Mouse (Mus musculus): ENCODE data around the gene Bcl2a1b. TPM values are rescaled to one million over a fixed set of nuclear protein-coding genes. Genes with fewer than 3 reads are reported as not detected.
"Not testable (repeated sequence)": the region's sequence is repeated elsewhere in the genome, so short reads cannot be mapped to it uniquely, and the experiment has no call there.

Bcl2a1b gene
- polyA plus RNA-seq (2015; fragmentation: Nextera tagmentation; extraction: Ambion mirVana) = 1.5 TPM in 2 replicates

GRCm38 (mm10) chr9:89198969-89199416 is at the start of gene Bcl2a1b, which contains the start of gene Gm29094:
Gene Bcl2a1b, plus strand, starts transcription at chr9:89199209.
Gene Gm29094, plus strand, starts transcription at chr9:89199379.
- not testable (repeated sequence) for H3K9ac ChIP-seq; H3K27me3 ChIP-seq (replicated peaks); H3K9me3 ChIP-seq; H3K36me3 ChIP-seq; H3K4me3 ChIP-seq; ATAC-seq (ENCODE audit: extremely low read depth, insufficient number of reproducible peaks, low FRiP score, low TSS enrichment); H3K27ac ChIP-seq (replicated peaks); H3K4me2 ChIP-seq; H3K4me1 ChIP-seq
- 61% methylated on average over 5 of the region's 5 CpGs for WGBS

GRCm38 (mm10) chr9:89172539-89172938 is 26.5 kb upstream of the Bcl2a1b start:
- not testable (repeated sequence) for H3K4me1 ChIP-seq; H3K27me3 ChIP-seq (replicated peaks); H3K36me3 ChIP-seq; H3K9ac ChIP-seq; H3K9me3 ChIP-seq; ATAC-seq (ENCODE audit: extremely low read depth, insufficient number of reproducible peaks, low FRiP score, low TSS enrichment); H3K4me2 ChIP-seq; H3K4me3 ChIP-seq; H3K27ac ChIP-seq (replicated peaks)

DNA sequence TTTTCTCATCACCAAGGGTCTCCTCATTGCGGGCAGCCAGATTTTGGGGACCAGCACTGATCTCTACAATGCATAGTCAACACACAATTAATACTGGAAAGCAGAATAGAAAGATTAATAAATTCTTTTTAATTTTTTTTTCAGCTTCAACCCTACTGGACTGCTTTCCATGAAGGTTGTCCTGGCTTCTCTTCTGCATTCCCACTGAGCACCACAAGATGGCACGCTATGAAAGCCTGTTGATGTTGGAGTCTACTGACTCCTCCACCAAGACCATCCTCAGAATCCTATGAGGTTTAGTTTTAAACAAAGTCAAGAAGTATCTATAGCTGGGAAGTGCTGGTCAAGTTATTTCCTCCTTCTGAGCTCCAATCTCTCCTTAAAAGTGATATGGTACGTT is 20.2 kb upstream of the Bcl2a1b start:
- H3K27ac ChIP-seq (replicated peaks); H3K9ac ChIP-seq; H3K4me3 ChIP-seq; H3K4me1 ChIP-seq; H3K9me3 ChIP-seq; H3K4me2 ChIP-seq; H3K27me3 ChIP-seq (replicated peaks); ATAC-seq (ENCODE audit: extremely low read depth, insufficient number of reproducible peaks, low FRiP score, low TSS enrichment); H3K36me3 ChIP-seq: not testable (repeated sequence)
- WGBS = 21% methylated on average over 2 of the region's 3 CpGs

GRCm38 (mm10) chr9:89179469-89179868 is 19.5 kb upstream of the Bcl2a1b start:
- not testable (repeated sequence) for H3K27ac ChIP-seq (replicated peaks); H3K36me3 ChIP-seq; H3K4me1 ChIP-seq; H3K4me3 ChIP-seq; H3K9ac ChIP-seq; H3K9me3 ChIP-seq; H3K4me2 ChIP-seq; H3K27me3 ChIP-seq (replicated peaks); ATAC-seq (ENCODE audit: extremely low read depth, insufficient number of reproducible peaks, low FRiP score, low TSS enrichment)
- 60% methylated on average over 4 of the region's 4 CpGs for WGBS

GRCm38 (mm10) chr9:89187006-89187405 is 12.0 kb upstream of the Bcl2a1b start:
- H3K4me1 ChIP-seq; H3K36me3 ChIP-seq; H3K27ac ChIP-seq (replicated peaks); H3K4me3 ChIP-seq; H3K9ac ChIP-seq; H3K4me2 ChIP-seq; H3K27me3 ChIP-seq (replicated peaks); ATAC-seq (ENCODE audit: extremely low read depth, insufficient number of reproducible peaks, low FRiP score, low TSS enrichment); H3K9me3 ChIP-seq: not testable (repeated sequence)
- 60% methylated on average over 15 of the region's 15 CpGs for WGBS

- ATAC-seq (ENCODE audit: extremely low read depth, insufficient number of reproducible peaks, low FRiP score, low TSS enrichment); H3K9ac ChIP-seq; H3K27ac ChIP-seq (replicated peaks); H3K27me3 ChIP-seq (replicated peaks); H3K4me2 ChIP-seq; H3K36me3 ChIP-seq; H3K9me3 ChIP-seq; H3K4me1 ChIP-seq; H3K4me3 ChIP-seq: not testable (repeated sequence)
Observed at GRCm38 (mm10) chr9:89195483-89195882, 3.5 kb upstream of the Bcl2a1b start.

DNA sequence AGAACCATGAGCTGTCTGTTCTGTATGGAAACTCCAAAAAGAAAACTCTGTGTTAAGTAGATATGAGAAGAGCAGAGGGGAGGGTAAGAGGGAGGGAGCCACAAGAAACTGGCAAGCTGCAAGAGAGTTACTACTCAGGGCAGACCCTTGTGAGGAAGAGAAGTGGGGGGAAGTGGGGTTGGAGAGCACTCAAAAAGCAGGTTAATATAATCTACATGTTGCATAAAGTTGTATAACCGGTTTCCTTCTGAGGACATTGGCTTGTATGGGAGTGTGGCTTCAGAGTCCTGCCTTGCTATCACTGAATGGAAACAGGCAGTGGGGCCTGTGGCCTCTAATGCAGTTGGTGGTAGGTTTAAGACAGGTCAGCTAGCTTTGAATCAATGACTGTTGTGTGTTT is 1.5 kb upstream of the Bcl2a1b start:
- WGBS = 67% methylated on average over 1 of the region's 1 CpGs
- not testable (repeated sequence) for H3K36me3 ChIP-seq; H3K4me3 ChIP-seq; H3K27ac ChIP-seq (replicated peaks); H3K4me1 ChIP-seq; H3K9me3 ChIP-seq; ATAC-seq (ENCODE audit: extremely low read depth, insufficient number of reproducible peaks, low FRiP score, low TSS enrichment); H3K4me2 ChIP-seq; H3K9ac ChIP-seq; H3K27me3 ChIP-seq (replicated peaks)

DNA sequence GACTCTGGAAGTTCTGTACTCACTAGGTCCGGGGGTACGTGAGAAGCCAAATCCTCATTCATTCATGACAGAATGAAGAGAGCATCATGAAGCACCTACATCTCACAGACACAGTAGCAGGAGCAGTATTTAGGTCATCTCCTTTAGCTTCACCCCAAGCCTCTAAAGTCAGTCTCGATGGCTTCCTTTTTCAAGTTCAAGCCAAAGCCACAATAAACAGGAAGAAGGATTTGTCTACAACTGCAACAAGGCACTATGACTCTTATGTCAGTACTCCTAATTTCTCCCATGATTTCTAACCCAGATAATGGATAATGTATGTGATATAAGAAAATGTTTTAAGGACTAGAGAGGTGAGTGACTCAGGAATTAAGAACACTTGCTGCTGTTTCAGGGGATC is 660 bp upstream of the Bcl2a1b start:
- H3K27ac ChIP-seq (replicated peaks); H3K9ac ChIP-seq; H3K4me1 ChIP-seq; H3K4me3 ChIP-seq; H3K9me3 ChIP-seq; H3K36me3 ChIP-seq; H3K27me3 ChIP-seq (replicated peaks); ATAC-seq (ENCODE audit: extremely low read depth, insufficient number of reproducible peaks, low FRiP score, low TSS enrichment); H3K4me2 ChIP-seq: not testable (repeated sequence)
- WGBS = 76% methylated on average over 3 of the region's 3 CpGs

- H3K4me1 ChIP-seq; H3K27ac ChIP-seq (replicated peaks); H3K9ac ChIP-seq; H3K4me3 ChIP-seq; H3K4me2 ChIP-seq; H3K36me3 ChIP-seq; H3K27me3 ChIP-seq (replicated peaks); H3K9me3 ChIP-seq; ATAC-seq (ENCODE audit: extremely low read depth, insufficient number of reproducible peaks, low FRiP score, low TSS enrichment): not testable (repeated sequence)
Observed at GRCm38 (mm10) chr9:89202256-89202655, 3.2 kb downstream of the Bcl2a1b start.

GRCm38 (mm10) chr9:89208939-89209338 is 9.9 kb downstream of the Bcl2a1b start:
- 47% methylated on average over 1 of the region's 1 CpGs for WGBS
- H3K27me3 ChIP-seq (replicated peaks); H3K9ac ChIP-seq; ATAC-seq (ENCODE audit: extremely low read depth, insufficient number of reproducible peaks, low FRiP score, low TSS enrichment); H3K27ac ChIP-seq (replicated peaks); H3K36me3 ChIP-seq; H3K4me2 ChIP-seq; H3K4me1 ChIP-seq; H3K4me3 ChIP-seq; H3K9me3 ChIP-seq: not testable (repeated sequence)

GRCm38 (mm10) chr9:89210353-89211064 is 11.5 kb downstream of the Bcl2a1b start, which contains the start of gene Mthfs:
Gene Mthfs, plus strand, starts transcription at chr9:89210676.
- WGBS = 23% methylated on average over 9 of the region's 12 CpGs
- H3K36me3 ChIP-seq; H3K9me3 ChIP-seq; H3K27me3 ChIP-seq (replicated peaks); H3K4me1 ChIP-seq: not testable (repeated sequence)
- Histone ChIP-seq H3K9ac (peak within 1 kb of the TSS; percentile 61), H3K4me3 (peak within 1 kb of the TSS; percentile 45), H3K4me2 (peak within 1 kb of the TSS; percentile 64), H3K27ac (replicated peaks) (peak within 1 kb of the TSS; percentile 76)
- ATAC-seq (ENCODE audit: extremely low read depth, insufficient number of reproducible peaks, low FRiP score, low TSS enrichment) = 0 out of 2 replicates have a peak, but pooled peaks have one; percentile 16

DNA sequence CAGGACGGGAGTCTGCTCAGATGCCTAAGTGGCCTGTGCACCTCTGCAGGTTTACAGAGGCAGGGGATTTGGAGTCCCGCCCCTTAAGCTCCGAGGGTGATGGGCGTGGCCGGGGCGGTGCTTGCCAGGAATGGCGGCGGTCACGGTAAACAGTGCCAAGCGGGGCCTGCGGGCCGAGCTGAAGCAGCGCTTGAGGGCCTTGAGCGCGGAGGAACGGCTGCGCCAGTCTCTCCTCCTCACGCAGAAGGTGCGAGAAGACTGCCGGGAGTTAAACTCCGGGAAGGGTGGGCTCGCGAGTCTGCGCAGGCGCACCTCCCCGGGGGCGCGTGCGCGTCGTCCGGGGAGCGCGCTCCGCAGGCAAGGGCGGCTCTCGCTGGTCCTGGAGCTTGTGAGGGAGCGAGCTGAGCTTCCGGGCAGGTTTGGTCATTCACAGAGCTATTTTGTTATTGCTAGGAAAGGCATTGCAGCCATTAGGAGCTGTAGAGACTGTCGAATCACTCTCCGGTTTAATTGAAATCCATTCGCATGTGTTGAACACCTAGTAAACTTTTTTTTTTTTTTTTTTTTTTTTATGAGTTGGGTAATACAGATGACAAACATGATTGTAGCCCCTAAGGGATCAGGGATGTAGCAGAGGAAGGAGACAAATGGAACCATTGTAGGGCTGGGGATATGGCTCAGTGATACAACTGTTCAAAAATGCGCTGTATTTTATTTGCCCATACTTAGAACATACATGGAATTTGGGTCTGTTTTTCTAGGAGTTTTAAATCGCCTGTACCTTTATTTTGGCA is 12.3 kb downstream of the Bcl2a1b start:
- Histone ChIP-seq H3K4me3 (peak overlapping the region; percentile 45), H3K4me2 (peak overlapping the region; percentile 64), H3K9ac (peak overlapping the region; percentile 61; the same call in 1 of the 2 replicates), H3K27ac (replicated peaks) (peak overlapping the region; percentile 75)
- WGBS = 5% methylated on average over 11 of the region's 44 CpGs
- not testable (repeated sequence) for H3K27me3 ChIP-seq (replicated peaks); H3K9me3 ChIP-seq; H3K36me3 ChIP-seq; H3K4me1 ChIP-seq
- ATAC-seq (ENCODE audit: extremely low read depth, insufficient number of reproducible peaks, low FRiP score, low TSS enrichment) = peak; percentile 92

Data from heart, embryonic 13.5 days (tissue).